Mouse (Mus musculus): Measurements from ENCODE around the gene S100a10.

Gene S100a10

DNA sequence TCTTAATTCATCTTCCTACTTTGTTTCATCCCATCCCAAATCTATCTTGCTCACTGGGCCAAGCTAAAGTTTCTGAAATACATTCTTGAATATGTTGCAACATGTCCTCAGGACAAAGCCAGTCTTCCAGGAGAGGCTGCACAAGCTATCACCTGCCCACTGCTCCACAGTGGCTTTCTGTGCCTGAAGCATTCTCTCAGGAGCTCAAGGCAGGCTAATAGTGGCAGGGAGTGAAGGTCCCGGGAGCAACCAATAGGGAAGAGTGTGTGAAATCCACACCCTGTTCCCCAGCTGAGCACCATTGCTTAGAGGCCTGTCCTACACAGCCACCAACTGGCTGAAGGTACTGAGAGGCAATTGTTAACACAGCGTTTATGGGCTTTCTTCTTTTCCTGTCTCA, 26.1 kb downstream of the S100a10 start:
- no peak for DNase-seq

DNA sequence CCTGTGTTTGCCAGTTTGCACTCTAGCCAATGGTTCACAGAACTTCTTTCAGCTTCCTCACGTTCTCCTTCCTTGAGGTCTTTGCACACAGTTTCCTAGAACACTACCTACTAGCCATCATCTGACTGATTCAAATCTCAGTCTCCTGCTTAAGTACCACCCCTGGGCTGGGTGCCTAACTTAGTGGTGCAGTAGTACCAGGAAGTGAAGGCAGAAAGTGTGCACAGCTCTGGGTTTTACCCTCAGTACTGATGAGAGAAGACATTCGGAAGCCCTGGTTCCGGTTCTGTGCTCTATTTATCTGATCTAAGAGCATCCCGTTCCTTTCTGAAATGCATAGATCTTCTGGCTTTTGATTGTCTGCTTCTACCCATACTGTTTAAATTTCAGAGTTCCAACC, 26.8 kb downstream of the S100a10 start:
- no peak for DNase-seq

- DNase-seq: no peak
Measured at GRCm38 (mm10) chr3:93583056-93583455, 28.2 kb downstream of the S100a10 start.

- DNase-seq: no peak
Measured at GRCm38 (mm10) chr3:93589629-93590028, 34.7 kb downstream of the S100a10 start.

- no peak for DNase-seq
Measured at GRCm38 (mm10) chr3:93590256-93590655, 35.4 kb downstream of the S100a10 start.

DNA sequence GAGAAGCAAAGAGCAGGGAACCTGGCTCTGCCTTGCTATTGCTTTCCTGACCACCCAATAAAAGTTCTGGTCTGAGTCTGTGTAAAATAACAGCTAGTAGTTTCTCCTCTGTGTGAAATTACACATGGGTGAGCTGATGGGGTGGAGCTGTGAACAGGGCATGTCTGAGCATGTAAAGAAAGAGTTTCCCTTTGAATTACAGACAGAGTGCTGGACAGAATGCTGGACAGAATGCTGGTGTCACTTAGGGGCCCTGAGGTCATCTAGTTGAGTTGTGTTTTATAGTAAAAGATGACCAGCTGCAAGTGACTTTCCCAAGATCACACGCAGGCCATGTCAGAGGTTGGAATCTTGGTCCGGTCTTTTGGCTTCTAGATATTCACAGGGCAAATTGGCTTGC, 37.2 kb downstream of the S100a10 start:
- DNase-seq: no peak

GRCm38 (mm10) chr3:93592976-93593375, 38.1 kb downstream of the S100a10 start:
- no peak for DNase-seq

GRCm38 (mm10) chr3:93593512-93593911, 38.6 kb downstream of the S100a10 start:
- peak; percentile 26 for DNase-seq

DNA sequence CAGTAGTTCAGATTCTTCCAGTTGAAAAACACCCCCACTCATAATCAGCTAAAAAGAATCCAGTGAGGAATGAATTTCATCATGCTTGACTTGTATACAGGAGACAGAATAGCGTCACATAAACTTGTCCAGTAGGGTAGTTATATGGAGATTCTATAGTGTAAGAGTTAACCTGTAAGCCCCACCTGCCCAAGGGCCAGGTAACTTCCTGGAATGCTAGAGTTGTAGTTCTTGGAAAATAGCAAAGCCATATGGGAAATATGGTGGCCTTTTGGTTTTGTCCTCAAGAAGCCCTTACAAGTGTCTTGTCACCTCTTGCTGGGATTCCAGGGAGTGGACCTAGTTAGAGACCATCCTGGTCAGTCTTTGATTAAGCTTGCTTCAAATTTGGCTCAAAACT, 41.8 kb downstream of the S100a10 start:
- no peak for DNase-seq

DNA sequence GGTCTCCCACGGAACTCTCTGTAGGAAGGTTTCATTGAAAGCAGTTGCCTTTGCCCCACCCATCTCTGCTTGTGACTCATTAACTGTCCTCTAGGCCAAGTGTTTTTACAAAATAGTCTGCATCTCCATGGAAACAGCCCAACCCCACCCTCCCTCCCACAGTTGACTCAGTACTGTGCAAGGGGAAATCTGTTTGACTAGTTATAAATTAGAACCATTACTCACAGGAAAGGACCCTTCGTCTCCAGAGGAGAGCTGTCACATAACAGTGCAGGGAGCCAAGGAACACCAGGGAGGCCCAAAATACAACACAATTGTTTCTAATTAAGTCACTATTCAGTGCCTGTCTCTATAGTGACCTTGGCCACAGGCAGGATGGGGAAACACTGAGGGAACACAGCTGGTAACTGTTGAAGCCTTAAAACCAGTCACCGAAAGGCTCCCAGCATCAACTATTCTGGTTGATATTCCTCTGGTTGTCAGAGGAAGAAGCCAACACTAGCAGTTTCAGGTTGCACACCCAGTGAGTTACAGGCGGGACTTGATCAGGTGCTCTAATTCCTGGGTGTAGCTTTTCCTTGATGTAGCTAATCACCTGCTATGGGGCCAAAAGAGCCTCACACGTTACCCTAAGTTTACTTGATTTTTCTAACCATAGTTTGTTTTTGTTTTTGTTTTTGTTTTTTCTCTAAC, 42.5 kb downstream of the S100a10 start:
- peak; percentile 22 for DNase-seq

DNA sequence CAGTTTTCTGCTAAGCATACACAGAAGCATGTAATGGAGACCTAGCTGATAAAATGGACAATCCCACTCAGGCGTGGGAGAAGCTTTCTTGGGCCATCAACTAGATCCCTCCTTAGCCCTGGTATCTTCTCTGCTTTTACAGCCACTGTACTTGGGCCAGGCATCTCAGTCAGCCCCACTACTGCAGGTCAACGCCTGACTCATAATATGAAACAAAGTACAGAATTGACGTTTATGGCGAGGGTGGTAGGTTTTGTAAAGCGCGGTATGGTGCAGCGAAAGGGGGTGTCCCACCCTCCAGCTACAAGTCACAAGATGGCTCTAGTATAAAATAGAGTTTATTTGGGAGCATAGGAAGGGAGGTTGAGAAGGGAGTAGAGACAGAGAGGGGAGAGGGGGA, 43.1 kb downstream of the S100a10 start:
- DNase-seq: no peak

DNA sequence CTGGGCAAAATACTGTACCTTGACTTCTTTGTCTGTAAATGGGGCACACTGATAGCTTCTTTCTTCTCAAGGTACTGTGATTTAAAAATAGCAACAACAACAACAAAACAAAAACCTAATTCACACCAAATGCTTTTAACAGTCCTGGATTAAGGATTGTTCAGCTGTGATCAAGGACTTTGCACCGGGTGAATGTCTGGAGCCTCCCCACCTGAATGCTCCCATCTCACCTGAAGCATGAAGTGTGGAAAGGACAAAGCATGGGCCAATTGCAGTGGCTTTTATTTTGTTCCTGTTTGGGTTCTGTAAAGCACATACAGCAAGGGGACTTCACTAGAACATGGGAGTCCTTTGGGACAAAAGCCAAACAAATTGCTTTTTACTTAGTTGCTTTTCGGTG, 45.3 kb downstream of the S100a10 start:
- no peak for DNase-seq

DNA sequence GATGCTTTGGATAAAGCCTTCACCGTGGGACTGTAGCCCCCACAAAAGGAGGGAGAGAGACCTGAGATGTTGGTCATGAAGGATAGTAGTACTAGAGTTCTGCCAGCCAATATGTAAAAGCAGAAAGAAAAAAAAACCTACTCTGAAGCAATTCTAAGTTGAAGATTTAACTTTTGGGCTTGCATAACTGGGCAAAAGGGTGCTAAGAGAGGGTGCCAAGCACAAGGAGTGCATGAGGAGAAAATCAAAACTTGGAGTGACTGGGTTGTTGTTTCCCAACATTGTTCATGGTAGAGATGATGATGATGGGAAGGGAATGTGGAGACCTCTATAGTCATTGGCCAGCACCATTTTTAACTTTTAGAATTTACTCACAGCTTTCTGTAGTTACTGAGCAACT, 47.0 kb downstream of the S100a10 start:
- DNase-seq: no peak

GRCm38 (mm10) chr3:93608970-93609369, 54.1 kb downstream of the S100a10 start:
- DNase-seq: peak; percentile 5
